Mouse (Mus musculus): Measurements from ENCODE around the gene Pisd.

GRCm38 (mm10) chr5:32772361-32772760, 13.1 kb downstream of the Pisd start:
- TF ChIP-seq CTCF (IDR thresholded peaks at IDR 0.05; ENCODE audit: low read depth): no peak
- TF ChIP-seq EP300 (IDR thresholded peaks at IDR 0.05; ENCODE audit: low read depth): no peak
